Mouse (Mus musculus): ENCODE data around the gene Scnn1g.
A peak's percentile ranks its signal among the peaks of the same experiment; 100 is the strongest.

Scnn1g gene

GRCm38 (mm10) chr7:121734171-121734831 lies at the start of gene Scnn1g:
Gene Scnn1g, plus strand, starts transcription at chr7:121734479.
- DNase-seq, result peak; percentile 80

GRCm38 (mm10) chr7:121685140-121685984 lies 48.9 kb upstream of the Scnn1g start:
- no peak for DNase-seq

- no peak for DNase-seq
Measured at GRCm38 (mm10) chr7:121689338-121689737, 44.9 kb upstream of the Scnn1g start.

- no peak for DNase-seq
Measured at GRCm38 (mm10) chr7:121691803-121692202, 42.5 kb upstream of the Scnn1g start.

GRCm38 (mm10) chr7:121697170-121697569 lies 37.1 kb upstream of the Scnn1g start:
- no peak for DNase-seq

- no peak for DNase-seq
Measured at GRCm38 (mm10) chr7:121697574-121697973, 36.7 kb upstream of the Scnn1g start.

GRCm38 (mm10) chr7:121699218-121699617 lies 35.1 kb upstream of the Scnn1g start:
- DNase-seq, result no peak

GRCm38 (mm10) chr7:121700480-121700879 lies 33.8 kb upstream of the Scnn1g start:
- DNase-seq, result no peak

- no peak for DNase-seq
Measured at GRCm38 (mm10) chr7:121701983-121702382, 32.3 kb upstream of the Scnn1g start.

GRCm38 (mm10) chr7:121705051-121705450 lies 29.2 kb upstream of the Scnn1g start:
- DNase-seq, result no peak

GRCm38 (mm10) chr7:121706411-121707072 lies 27.7 kb upstream of the Scnn1g start:
- DNase-seq, result peak; percentile 49

GRCm38 (mm10) chr7:121707073-121707667 lies 27.1 kb upstream of the Scnn1g start, which contains the start of gene Usp31:
Gene Usp31, minus strand, starts transcription at chr7:121707253.
- peak; percentile 95 for DNase-seq

GRCm38 (mm10) chr7:121711171-121711570 lies 23.1 kb upstream of the Scnn1g start:
- DNase-seq, result no peak

GRCm38 (mm10) chr7:121717031-121717430 lies 17.2 kb upstream of the Scnn1g start:
- DNase-seq, result no peak

GRCm38 (mm10) chr7:121730225-121730624 lies 4.1 kb upstream of the Scnn1g start:
- peak; percentile 31 for DNase-seq

GRCm38 (mm10) chr7:121737511-121738415 lies 3.5 kb downstream of the Scnn1g start:
- DNase-seq, result no peak

GRCm38 (mm10) chr7:121750244-121750643 lies 16.0 kb downstream of the Scnn1g start:
- DNase-seq, result no peak

- no peak for DNase-seq
Measured at GRCm38 (mm10) chr7:121754748-121755147, 20.5 kb downstream of the Scnn1g start.

- no peak for DNase-seq
Measured at GRCm38 (mm10) chr7:121763328-121763727, 29.0 kb downstream of the Scnn1g start.

- no peak for DNase-seq
Measured at GRCm38 (mm10) chr7:121767900-121768299, 33.6 kb downstream of the Scnn1g start.

GRCm38 (mm10) chr7:121768983-121769382 lies 34.7 kb downstream of the Scnn1g start:
- DNase-seq, result no peak

- DNase-seq, result no peak
Measured at GRCm38 (mm10) chr7:121778553-121778952, 44.3 kb downstream of the Scnn1g start.

All from thymus, postnatal 14 days (tissue).